Mouse (Mus musculus) retina, postnatal 1 day (tissue): ENCODE measurements around the gene Chek2.
"Not testable (repeated sequence)": the region's sequence is repeated elsewhere in the genome, so short reads cannot be mapped to it uniquely, and the experiment has no call there.

ENCODE experiments used
- DNase-seq: peaks from one replicate; pipeline ENCODE4 v3.0.0-alpha.2; 2012

Chek2 gene

DNA sequence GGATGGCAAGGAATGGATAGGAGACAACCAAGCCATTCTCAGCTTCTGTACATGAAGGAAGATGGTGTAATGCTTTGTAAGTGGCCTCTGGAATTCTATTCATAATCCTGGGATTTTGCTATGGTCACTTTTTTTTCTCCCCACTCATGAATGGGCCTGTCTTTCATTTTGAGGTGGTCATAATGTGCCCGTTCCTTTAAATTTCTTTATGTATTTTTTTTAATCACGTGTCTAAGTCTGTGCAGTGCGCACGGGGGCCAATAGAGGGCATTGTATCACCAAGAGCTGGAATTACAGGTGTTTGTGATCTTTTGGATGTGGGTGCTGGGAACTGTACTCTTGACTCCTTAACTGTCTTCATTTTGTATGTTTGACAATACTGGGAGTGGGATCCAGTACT is 686 bp downstream of the Chek2 start:
- peak; percentile 48 for DNase-seq

GRCm38 (mm10) chr5:110841046-110841862 is 1.5 kb downstream of the Chek2 start:
- no peak for DNase-seq

GRCm38 (mm10) chr5:110852990-110853389 is 13.2 kb downstream of the Chek2 start:
- DNase-seq, result no peak

DNA sequence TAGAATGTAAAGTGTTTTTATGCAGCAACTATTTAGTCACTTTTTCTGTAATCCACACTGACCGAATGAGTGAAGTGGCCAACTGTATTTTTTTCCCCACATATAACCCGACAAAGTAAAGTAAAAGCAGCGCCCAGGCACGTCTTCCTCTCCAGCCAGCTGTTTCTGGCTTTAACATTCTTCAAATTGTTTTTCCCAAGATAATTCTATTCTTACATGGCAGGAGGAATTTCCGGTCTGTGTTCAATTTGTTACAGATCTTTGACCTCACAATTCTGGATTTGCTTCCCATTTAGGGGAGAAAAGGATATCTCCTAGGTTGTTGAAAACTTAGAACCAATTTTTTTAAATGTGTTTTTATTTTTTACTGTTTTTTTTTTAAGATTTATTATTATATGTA is 17.3 kb downstream of the Chek2 start:
- no peak for DNase-seq

- DNase-seq, result no peak
These were observed 19.4 kb downstream of the Chek2 start for GRCm38 (mm10) chr5:110859013-110859650.

DNA sequence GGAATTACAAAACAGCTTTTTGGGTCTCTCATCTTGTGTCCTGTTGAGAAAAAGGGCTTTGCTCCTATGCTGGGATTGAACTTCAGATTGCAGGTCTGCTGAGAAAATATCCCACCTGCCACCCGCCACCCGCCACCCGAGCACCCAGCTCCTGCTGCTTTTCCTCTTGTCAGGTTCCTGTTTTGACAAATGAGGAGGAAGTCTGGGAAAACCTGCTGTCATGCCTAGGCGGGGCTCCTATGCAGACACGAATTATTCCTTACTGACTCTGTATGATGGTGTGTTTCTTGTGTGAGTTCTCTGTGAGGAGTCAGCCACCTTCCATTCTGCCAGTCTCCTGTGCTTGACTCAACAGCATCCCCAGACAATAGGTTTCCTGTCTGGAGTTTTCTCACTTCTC is 20.7 kb downstream of the Chek2 start:
- DNase-seq, result no peak

GRCm38 (mm10) chr5:110868460-110868859 is 28.7 kb downstream of the Chek2 start:
- peak; percentile 34 for DNase-seq

DNA sequence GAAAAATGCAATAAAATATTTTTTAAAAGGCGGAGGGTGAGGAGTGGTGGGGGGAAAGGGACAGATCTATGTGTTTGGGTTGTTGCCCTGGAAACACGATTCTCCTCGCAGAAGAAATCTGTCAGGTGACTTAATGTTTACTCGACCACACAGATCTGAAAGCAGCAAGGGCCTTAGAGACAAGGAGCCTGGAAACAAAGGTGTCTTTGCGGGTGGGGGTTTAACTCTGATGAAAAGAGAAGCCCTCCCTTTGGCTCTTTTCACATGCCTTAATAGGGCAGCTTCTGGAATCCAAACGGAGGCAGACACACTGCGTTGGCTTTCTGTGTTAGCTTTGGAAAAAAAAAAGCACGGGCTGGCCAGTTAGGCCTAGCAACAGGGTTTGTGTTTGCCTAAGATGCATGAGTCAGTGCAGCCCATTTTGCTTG is 29.5 kb downstream of the Chek2 start:
- peak; percentile 15 for DNase-seq

DNA sequence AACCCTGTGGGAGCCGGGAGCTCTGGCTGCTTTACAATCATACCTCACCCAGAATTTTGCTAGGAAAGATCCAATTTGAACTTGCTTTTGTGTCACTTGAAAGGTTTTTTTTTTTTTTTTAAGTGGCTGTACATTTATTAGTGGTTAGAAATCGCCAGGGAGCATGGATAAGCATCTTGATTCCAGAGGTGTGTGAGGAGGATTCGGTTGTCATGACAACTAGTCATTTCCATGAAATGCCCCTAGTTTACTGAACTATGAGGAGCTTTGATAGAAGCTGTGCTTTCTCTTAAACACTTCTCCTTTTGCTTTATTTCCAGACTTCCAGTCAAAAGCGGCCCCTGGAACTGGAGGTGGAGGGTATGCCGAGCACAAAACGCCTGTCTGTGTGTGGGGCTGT is 33.4 kb downstream of the Chek2 start:
- DNase-seq, result no peak

- peak; percentile 84 for DNase-seq
These were observed 34.9 kb downstream of the Chek2 start for GRCm38 (mm10) chr5:110874711-110875110.

GRCm38 (mm10) chr5:110875286-110875685 is 35.5 kb downstream of the Chek2 start:
- DNase-seq, result no peak

DNA sequence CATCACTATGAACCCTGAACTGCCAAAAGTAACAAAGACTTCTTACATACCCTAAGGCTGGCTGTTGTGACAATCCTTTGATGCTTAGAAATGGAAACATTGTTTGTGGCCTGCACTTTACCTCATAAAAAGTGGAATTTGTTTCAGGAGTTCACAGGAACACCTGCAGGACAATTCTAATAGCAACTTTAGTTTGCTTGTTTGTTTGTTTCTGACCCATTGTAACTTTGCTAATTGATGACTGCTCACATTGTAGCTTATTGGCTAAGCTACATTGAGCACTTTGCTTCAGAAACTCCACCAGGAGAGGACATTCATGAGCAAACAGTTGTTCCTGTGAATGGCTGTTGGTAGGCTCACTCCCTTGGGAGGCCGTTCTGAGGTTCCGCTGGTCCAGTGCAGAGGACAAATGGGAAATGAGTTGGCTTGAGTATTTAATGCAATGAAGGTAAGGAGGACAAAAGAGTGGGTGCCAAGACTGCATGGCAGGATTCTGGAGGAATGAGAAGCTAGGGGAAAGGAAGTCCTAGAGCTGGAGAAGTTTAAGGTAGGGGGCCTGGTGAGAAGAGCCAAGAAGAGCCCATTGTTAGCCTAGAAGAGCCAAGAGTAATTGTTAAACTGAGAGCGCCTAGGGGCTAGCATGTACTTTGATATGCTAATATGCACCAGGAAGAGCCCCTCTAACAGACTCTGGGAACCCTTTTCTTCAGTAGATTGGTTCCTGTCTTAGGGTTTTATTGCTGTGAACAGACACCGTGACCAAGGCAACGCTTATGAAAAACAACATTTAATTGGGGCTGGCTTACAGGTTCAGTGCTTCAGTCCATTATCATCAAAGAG is 38.1 kb downstream of the Chek2 start:
- DNase-seq, result no peak

GRCm38 (mm10) chr5:110878526-110878925 is 38.7 kb downstream of the Chek2 start:
- not testable (repeated sequence) for DNase-seq

DNA sequence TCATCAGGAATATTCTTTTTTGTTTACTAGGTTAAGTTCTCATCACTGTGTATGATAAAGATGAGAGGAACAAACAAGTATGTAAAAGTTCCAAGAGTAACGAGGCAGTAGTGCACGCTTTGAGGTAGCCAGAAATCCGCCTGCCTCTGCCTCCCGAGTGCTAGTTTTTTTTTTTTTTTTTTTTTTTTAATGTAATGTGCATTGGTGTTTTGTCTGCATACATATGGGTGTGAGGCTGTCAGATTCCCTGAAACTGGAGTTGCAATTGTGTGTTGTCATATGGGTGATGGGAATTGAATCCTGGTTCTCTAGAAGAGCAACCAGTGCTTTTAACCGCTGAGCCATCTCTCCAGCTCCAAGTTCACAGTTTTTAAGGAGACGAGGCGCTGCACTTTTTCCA is 39.3 kb downstream of the Chek2 start:
- DNase-seq, result no peak

DNA sequence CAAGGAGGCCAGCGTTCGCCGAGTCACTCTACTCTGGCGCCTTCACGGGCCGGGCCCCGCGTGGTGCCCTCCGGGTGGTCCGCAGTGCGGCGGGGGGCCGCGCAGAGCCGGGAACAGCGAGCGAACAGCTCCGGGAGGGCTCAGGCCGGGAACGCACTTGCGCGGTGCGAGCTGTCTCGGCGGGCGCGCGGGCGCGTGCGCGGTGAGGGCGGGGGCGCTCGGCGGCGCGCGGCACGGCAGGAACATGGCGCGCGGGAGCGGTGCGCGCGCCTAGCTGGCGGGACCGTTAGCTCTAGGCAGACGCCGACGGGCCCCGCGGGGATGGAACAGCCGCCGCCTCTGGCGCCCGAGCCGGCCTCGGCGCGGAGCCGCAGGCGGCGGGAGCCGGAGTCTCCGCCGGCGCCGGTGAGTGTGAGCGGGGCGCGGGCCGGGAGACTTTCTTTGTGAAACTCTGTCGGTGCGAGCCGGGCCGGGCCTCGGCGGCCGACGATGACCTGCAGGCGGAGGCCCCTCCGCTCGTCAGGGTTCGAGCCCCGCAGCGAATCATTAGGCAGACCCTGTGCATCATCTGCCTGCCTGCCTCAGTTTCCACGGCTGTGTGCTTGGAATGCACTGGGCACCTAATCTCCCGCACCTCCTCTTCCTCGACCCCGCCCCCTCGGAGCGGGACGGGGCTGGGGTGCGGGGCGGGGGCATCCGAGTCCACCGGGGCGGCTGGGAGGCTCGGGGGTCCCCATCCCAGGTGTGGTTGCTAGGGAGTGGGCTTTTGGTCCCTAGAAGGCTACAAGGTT is 40.0 kb downstream of the Chek2 start, which contains the start of gene Ttc28:
TSS of gene Ttc28 (plus strand) at position 220 of the 791 bp plus-strand sequence.
- peak; percentile 90 for DNase-seq

DNA sequence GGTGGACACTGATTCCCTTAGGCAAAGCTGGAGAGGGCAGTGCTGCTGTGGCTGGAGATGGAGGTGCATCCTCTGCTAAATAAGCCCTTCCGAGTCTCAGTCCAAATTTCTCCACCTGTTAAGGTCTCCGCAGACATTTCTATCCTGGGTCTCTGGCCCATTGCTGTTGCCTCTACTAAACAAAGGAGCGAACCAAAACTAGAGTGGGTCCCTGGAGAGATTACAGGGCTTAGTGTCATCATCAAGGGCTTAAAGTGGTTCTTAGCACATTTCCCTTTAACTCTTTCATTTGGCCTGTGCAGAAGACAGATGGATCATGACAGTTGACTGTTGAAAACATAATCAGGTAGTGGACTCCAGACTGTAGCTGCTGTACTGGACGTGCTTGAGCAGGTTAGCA is 48.8 kb downstream of the Chek2 start:
- peak; percentile 64 for DNase-seq

GRCm38 (mm10) chr5:110889945-110890344 is 50.2 kb downstream of the Chek2 start:
- no peak for DNase-seq

DNA sequence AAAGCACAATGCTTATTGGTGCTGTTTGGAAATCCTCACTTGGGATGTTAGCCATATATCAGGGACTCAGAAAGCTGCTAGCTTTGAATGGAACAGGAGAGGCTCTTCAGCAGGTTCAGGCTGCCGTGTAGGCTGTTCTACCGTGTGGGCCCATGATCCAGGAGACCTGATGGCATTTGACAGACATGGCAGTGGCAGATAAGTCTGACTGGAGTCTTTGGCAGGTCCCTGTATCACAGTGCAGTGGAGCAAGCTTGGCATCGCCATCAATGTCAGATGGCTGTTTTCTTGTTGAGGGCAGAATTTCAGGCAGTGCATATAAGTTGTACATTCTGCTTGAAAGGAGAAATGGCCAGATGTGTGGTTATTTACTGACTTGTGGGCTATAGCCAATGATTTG is 50.8 kb downstream of the Chek2 start:
- no peak for DNase-seq

- DNase-seq, result peak; percentile 46
These were observed 57.5 kb downstream of the Chek2 start for GRCm38 (mm10) chr5:110897114-110897788.

GRCm38 (mm10) chr5:110898169-110898568 is 58.4 kb downstream of the Chek2 start:
- peak; percentile 21 for DNase-seq

DNA sequence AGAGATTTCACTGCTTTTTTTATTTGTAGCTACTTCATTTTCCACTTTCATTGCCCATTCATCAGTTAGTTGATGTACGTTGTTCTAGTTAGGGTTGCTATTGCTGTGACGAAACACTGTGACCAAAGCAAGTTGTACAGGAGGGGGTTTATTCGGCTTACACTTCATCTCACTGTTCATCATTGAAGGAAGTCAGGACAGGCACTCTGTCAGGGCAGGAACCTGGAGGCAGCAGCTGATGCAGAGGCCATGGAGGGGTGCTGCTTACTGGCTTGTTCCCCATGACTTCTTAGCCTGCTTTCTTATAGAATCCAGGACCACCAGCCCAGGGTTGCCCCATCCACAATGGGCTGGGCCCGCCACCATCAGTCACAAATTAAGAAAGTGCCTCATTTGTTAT is 59.0 kb downstream of the Chek2 start:
- DNase-seq, result no peak

DNA sequence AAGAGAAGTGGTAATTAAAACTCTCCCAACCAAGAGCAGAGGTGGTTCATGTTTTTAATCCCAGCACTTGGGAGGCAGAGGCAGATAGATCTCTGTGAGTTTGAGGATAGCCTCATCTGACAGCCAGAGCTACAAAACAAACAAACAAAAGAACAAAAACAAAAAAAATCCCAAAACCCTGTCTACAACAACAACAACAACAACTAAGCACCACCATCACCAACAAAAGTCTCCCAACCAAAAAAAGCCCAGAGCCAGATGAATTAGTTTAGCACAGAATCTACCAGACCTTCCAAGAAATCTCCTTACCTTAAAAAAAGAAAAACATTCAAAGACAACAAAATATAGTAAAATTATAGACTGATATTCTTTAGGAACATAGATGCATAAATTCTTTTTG is 60.6 kb downstream of the Chek2 start:
- no peak for DNase-seq
